Mouse (Mus musculus) stomach, embryonic 14.5 days (tissue): Measurements from ENCODE around the gene Gpr156. TPM values are rescaled to one million over a fixed set of nuclear protein-coding genes. Genes with fewer than 3 reads are reported as not detected.
A peak's percentile ranks its signal among the peaks of the same experiment; 100 is the strongest.

Source experiments
- ATAC-seq: fragments of 200-750 bp; cut with Nextera tagmentation; 2 replicates; pipeline ENCODE4 v1.8.0; 2017; ENCODE audit warnings: low read depth, moderate TSS enrichment; ENCODE audit not compliant: insufficient number of reproducible peaks, insufficient read depth, low FRiP score
- H3K27ac ChIP-seq: fragments of 300-500 bp; sonication (generic); 2 replicates; pipeline ENCODE4 v1.5.1; 2014; ENCODE audit warnings: mild to moderate bottlenecking, low read length, moderate library complexity, mixed read lengths
- H3K27me3 ChIP-seq: fragments of 300-500 bp; sonication (generic); 2 replicates; pipeline ENCODE4 v1.6.1; 2014; ENCODE audit warnings: low read length, control low read depth, mixed read lengths; ENCODE audit not compliant: control insufficient read depth, insufficient read depth
- H3K36me3 ChIP-seq: fragments of 300-500 bp; sonication (generic); 2 replicates; pipeline ENCODE4 v1.6.1; 2014; ENCODE audit warnings: mild to moderate bottlenecking, control low read depth, low read length, moderate library complexity, mixed read lengths; ENCODE audit not compliant: control insufficient read depth, insufficient read depth
- H3K4me1 ChIP-seq: fragments of 300-500 bp; sonication (generic); 2 replicates; pipeline ENCODE4 v1.6.1; 2014; ENCODE audit warnings: low read length, control low read depth, mixed read lengths; ENCODE audit not compliant: control insufficient read depth, insufficient read depth
- H3K4me2 ChIP-seq: fragments of 300-500 bp; sonication (generic); replicated peaks from 2 replicates; pipeline ENCODE4 v1.6.1; 2014; ENCODE audit warnings: low read depth, low read length, control low read depth
- H3K4me3 ChIP-seq: fragments of 300-500 bp; sonication (generic); 2 replicates; pipeline ENCODE4 v1.5.1; 2014; ENCODE audit warnings: low read depth, low read length, control low read depth
- H3K9ac ChIP-seq: fragments of 300-500 bp; sonication (generic); replicated peaks from 2 replicates; pipeline ENCODE4 v1.6.1; 2014; ENCODE audit warnings: low read depth, mild to moderate bottlenecking, control low read depth, low read length, moderate library complexity, mixed read lengths
- H3K9me3 ChIP-seq: fragments of 300-500 bp; sonication (generic); 2 replicates; pipeline ENCODE4 v1.6.1; 2016; ENCODE audit warnings: low read depth, low read length, control low read depth; ENCODE audit not compliant: control insufficient read depth
- WGBS: fragments of 180-500 bp; shearing (Covaris S2); extraction: QIAGEN DNeasy Blood & Tissue Kit; methylation state at CpG from one replicate; pipeline ENCODE4 v1.1.7; 2014; 5-methylcytosine and 5-hydroxymethylcytosine counted together
- polyA plus RNA-seq: library from polyadenylated mRNA; unstranded; fragments of >200 nt; fragmentation: Nextera tagmentation; extraction: Ambion mirVana; gene quantifications from 2 replicates; pipeline ENCODE4 v1.2.1, GENCODE M21; 2014

Gpr156 gene
- polyA plus RNA-seq, 1 experiment from 2014 or later = 0.39 TPM

GRCm38 (mm10) chr16:37929626-37930025 is 13.3 kb downstream of the Gpr156 start:
- Histone ChIP-seq H3K9ac (no peak overlapping the region), H3K4me3 (no peak overlapping the region), H3K4me2 (no peak overlapping the region), H3K27ac (no peak overlapping the region), H3K9me3 (no peaks in the 10 kb centered on the region), H3K27me3 (no peaks in the 10 kb centered on the region), H3K36me3 (no peaks in the 10 kb centered on the region), H3K4me1 (no peaks in the 10 kb centered on the region)
- WGBS = 85% methylated on average over 2 of the region's 2 CpGs
- no peak for ATAC-seq

- no peaks in the 10 kb centered on the region for H3K27me3 ChIP-seq
- H3K9ac ChIP-seq = no peak overlapping the region
- H3K4me3 ChIP-seq = no peak overlapping the region
- H3K4me1 ChIP-seq = no peaks in the 10 kb centered on the region
- no peaks in the 10 kb centered on the region for H3K36me3 ChIP-seq
- ATAC-seq = no peak
- H3K9me3 ChIP-seq = no peaks in the 10 kb centered on the region
- H3K27ac ChIP-seq = no peak overlapping the region
- 83% methylated on average over 2 of the region's 2 CpGs for WGBS
- no peak overlapping the region for H3K4me2 ChIP-seq
Measured at GRCm38 (mm10) chr16:37934932-37935331, 18.6 kb downstream of the Gpr156 start.

GRCm38 (mm10) chr16:37937276-37937675 is 21.0 kb downstream of the Gpr156 start:
- Histone ChIP-seq H3K9ac (no peak overlapping the region), H3K4me3 (no peak overlapping the region), H3K4me1 (no peaks in the 10 kb centered on the region), H3K36me3 (no peaks in the 10 kb centered on the region), H3K9me3 (no peaks in the 10 kb centered on the region), H3K27ac (no peak overlapping the region), H3K27me3 (no peaks in the 10 kb centered on the region), H3K4me2 (no peak overlapping the region)
- 74% methylated on average over 8 of the region's 8 CpGs for WGBS
- no peak for ATAC-seq

- H3K4me2 ChIP-seq = no peak overlapping the region
- no peaks in the 10 kb centered on the region for H3K36me3 ChIP-seq
- WGBS = 55% methylated on average over 16 of the region's 17 CpGs
- H3K4me1 ChIP-seq = no peaks in the 10 kb centered on the region
- no peaks in the 10 kb centered on the region for H3K27me3 ChIP-seq
- H3K9me3 ChIP-seq = no peaks in the 10 kb centered on the region
- no peak overlapping the region for H3K4me3 ChIP-seq
- H3K9ac ChIP-seq = no peak overlapping the region
- ATAC-seq = peak; percentile 74; the same call in 1 of the 2 replicates
- no peak overlapping the region for H3K27ac ChIP-seq
Measured at GRCm38 (mm10) chr16:37938125-37939081, 22.1 kb downstream of the Gpr156 start.

- Histone ChIP-seq H3K36me3 (no peaks in the 10 kb centered on the region), H3K4me3 (no peak overlapping the region), H3K9ac (no peak overlapping the region), H3K27me3 (no peaks in the 10 kb centered on the region), H3K4me1 (no peaks in the 10 kb centered on the region), H3K27ac (no peak overlapping the region), H3K4me2 (no peak overlapping the region), H3K9me3 (no peaks in the 10 kb centered on the region)
- no peak for ATAC-seq
- WGBS = 61% methylated on average over 11 of the region's 11 CpGs
Measured at GRCm38 (mm10) chr16:37939082-37939863, 23.0 kb downstream of the Gpr156 start.

- H3K4me1 ChIP-seq = no peaks in the 10 kb centered on the region
- no peak overlapping the region for H3K4me3 ChIP-seq
- no peak for ATAC-seq
- H3K9me3 ChIP-seq = no peaks in the 10 kb centered on the region
- no peaks in the 10 kb centered on the region for H3K27me3 ChIP-seq
- H3K36me3 ChIP-seq = no peaks in the 10 kb centered on the region
- 67% methylated on average over 10 of the region's 10 CpGs for WGBS
- H3K9ac ChIP-seq = no peak overlapping the region
- H3K27ac ChIP-seq = no peak overlapping the region
- no peak overlapping the region for H3K4me2 ChIP-seq
Measured at GRCm38 (mm10) chr16:37940291-37940690, 24.0 kb downstream of the Gpr156 start.

GRCm38 (mm10) chr16:37943701-37944100 is 27.4 kb downstream of the Gpr156 start:
- Histone ChIP-seq H3K4me3 (no peak overlapping the region), H3K4me2 (no peak overlapping the region), H3K4me1 (no peaks in the 10 kb centered on the region), H3K36me3 (no peaks in the 10 kb centered on the region), H3K9ac (no peak overlapping the region), H3K27ac (no peak overlapping the region), H3K27me3 (no peaks in the 10 kb centered on the region), H3K9me3 (no peaks in the 10 kb centered on the region)
- 64% methylated on average over 2 of the region's 2 CpGs for WGBS
- no peak for ATAC-seq

- Histone ChIP-seq H3K27ac (no peak overlapping the region), H3K9me3 (no peaks in the 10 kb centered on the region), H3K27me3 (no peaks in the 10 kb centered on the region), H3K4me3 (no peak overlapping the region), H3K4me1 (no peaks in the 10 kb centered on the region), H3K36me3 (no peaks in the 10 kb centered on the region), H3K4me2 (no peak overlapping the region), H3K9ac (no peak overlapping the region)
- no peak for ATAC-seq
- WGBS = 70% methylated on average over 8 of the region's 8 CpGs
Measured at GRCm38 (mm10) chr16:37945031-37945796, 28.9 kb downstream of the Gpr156 start.
